Mouse (Mus musculus): ENCODE results near the gene C1s2. TPM values are rescaled to one million over a fixed set of nuclear protein-coding genes. Genes with fewer than 3 reads are reported as not detected.
"Not testable (repeated sequence)": the region's sequence is repeated elsewhere in the genome, so short reads cannot be mapped to it uniquely, and the experiment has no call there.

C1s2 gene
- polyA plus RNA-seq, 1 experiment = 0.20 TPM

DNA sequence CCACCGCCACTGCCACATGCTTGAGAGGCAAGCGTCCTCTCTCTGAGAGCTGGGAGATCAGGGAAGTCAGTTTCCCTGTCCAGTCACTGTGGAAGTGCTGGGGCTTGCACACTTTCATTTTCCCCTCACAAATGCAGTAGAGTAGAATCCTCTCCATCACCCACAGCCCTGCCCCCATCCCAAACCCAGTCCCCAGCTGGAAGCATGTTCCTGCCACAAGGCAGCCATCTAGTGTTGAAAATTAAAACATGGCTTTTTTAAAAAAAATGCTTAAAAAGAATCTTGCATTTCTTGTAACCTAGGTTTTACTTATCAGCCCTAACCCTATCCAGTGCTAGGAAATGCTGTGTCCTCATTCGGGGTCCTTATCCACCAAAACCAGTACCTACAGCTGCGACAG is 4.2 kb upstream of the C1s2 start:
- Histone ChIP-seq H3K4me1 (ENCODE audit: control insufficient read depth, insufficient read depth, low read length) (no peaks in the 10 kb centered on the region; the same call in 1 of the 2 replicates), H3K27ac (ENCODE audit: insufficient read depth, low read depth, low read length) (no peak overlapping the region), H3K36me3 (ENCODE audit: control insufficient read depth, insufficient read depth, low read length) (no peaks in the 10 kb centered on the region), H3K27me3 (replicated peaks; ENCODE audit: control insufficient read depth, insufficient read depth, low read length) (no peaks in the 10 kb centered on the region), H3K4me3 (ENCODE audit: insufficient read depth, low read depth, low read length) (no peak overlapping the region)
- 90% methylated on average over 4 of the region's 4 CpGs for WGBS
- no peak for DNase-seq
- TF ChIP-seq CTCF (conservative IDR thresholded peaks at IDR 0.05; ENCODE audit: insufficient read depth, insufficient read length, low read depth, low read length) (no peak), POLR2A (IDR thresholded peaks at IDR 0.05; ENCODE audit: low read depth, low read length) (no peak)

DNA sequence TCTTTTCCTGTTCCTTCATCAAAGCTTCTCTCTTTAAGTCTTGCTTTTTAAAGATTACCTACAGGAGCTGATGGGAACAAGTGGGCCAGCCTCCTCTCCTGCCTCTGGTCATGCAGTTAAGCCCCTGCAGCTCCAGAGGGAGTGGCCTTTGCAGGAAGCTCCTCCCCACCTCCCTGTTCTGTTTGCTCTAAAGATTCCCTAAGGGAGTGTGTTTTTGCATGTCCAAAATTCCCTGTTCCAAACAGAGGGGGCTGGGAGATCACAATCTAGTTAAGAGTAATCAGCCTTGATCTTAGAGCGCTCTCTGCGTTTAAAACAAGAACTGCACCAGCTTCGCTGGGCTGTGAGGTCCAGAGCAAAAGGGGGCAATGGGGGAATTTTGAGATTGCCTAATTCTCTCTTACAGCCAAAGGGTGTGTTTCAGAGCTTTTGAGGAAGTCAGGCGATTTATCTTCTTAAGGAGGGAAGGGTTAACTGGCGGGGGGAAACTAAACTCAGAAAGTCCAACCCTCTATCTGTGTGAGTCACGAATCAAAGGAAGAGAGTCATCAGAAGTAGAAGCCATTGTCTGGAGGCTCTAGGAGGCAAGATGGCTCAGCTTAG is 1.1 kb upstream of the C1s2 start:
- WGBS = 37% methylated on average over 6 of the region's 6 CpGs
- not testable (repeated sequence) for H3K4me1 ChIP-seq (ENCODE audit: control insufficient read depth, insufficient read depth, low read length); H3K27ac ChIP-seq (ENCODE audit: insufficient read depth, low read depth, low read length); H3K36me3 ChIP-seq (ENCODE audit: control insufficient read depth, insufficient read depth, low read length); H3K27me3 ChIP-seq (replicated peaks; ENCODE audit: control insufficient read depth, insufficient read depth, low read length); H3K4me3 ChIP-seq (ENCODE audit: insufficient read depth, low read depth, low read length); DNase-seq
- TF ChIP-seq CTCF (conservative IDR thresholded peaks at IDR 0.05; ENCODE audit: insufficient read depth, insufficient read length, low read depth, low read length) = peak; percentile 22; the same call in 1 of the 2 replicates

DNA sequence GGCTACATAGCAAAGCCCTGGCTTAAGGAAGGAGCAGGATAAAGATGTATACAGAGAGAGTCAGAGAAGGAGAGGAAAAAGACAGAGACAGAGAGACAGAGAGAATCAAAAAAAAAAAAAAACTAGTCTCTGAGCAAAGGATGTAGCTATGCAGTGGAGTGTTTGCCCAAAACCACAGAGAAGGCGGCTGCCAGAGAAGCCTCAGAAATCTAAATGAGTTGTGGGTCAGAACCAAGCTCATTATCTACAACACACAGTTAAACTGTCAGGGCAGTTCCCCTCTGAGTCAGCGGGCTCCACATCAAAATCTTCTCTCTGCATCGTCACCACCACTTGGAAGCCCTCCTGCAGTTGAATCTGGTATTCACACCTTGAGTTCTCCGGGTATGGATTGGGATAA is 5.1 kb downstream of the C1s2 start:
- H3K27me3 ChIP-seq (replicated peaks; ENCODE audit: control insufficient read depth, insufficient read depth, low read length) = no peaks in the 10 kb centered on the region
- no peaks in the 10 kb centered on the region for H3K4me1 ChIP-seq (ENCODE audit: control insufficient read depth, insufficient read depth, low read length)
- TF ChIP-seq POLR2A (IDR thresholded peaks at IDR 0.05; ENCODE audit: low read depth, low read length) (no peak), CTCF (conservative IDR thresholded peaks at IDR 0.05; ENCODE audit: insufficient read depth, insufficient read length, low read depth, low read length) (no peak)
- 87% methylated on average over 4 of the region's 4 CpGs for WGBS
- DNase-seq = no peak
- H3K36me3 ChIP-seq (ENCODE audit: control insufficient read depth, insufficient read depth, low read length) = no peaks in the 10 kb centered on the region
- H3K27ac ChIP-seq (ENCODE audit: insufficient read depth, low read depth, low read length) = no peak overlapping the region
- H3K4me3 ChIP-seq (ENCODE audit: insufficient read depth, low read depth, low read length) = no peak overlapping the region

- WGBS = 47% methylated on average over 1 of the region's 1 CpGs
- H3K4me3 ChIP-seq (ENCODE audit: insufficient read depth, low read depth, low read length); DNase-seq; H3K4me1 ChIP-seq (ENCODE audit: control insufficient read depth, insufficient read depth, low read length); H3K27me3 ChIP-seq (replicated peaks; ENCODE audit: control insufficient read depth, insufficient read depth, low read length); H3K27ac ChIP-seq (ENCODE audit: insufficient read depth, low read depth, low read length); H3K36me3 ChIP-seq (ENCODE audit: control insufficient read depth, insufficient read depth, low read length): not testable (repeated sequence)
Measured at GRCm38 (mm10) chr6:124626184-124626583, 9.7 kb downstream of the C1s2 start.

DNA sequence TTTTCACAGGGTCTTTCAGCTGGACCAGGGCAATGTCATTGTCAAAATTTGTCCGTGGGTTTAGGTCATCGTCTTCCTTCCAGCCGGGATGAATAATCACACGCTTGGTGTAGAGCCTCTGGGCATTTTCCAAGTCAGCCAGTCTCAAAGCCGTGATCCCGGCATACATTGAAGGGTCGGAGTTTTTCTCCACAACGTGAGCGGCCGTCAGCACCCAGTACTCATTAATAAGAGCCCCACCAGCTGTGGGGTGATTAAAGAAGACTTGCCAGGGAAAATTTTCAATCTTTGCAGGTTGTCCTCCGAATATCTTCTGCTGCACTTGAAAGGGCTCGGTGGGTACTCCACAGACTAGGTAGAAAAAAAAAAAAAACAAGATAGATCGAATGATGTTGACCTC is 10.3 kb downstream of the C1s2 start:
- WGBS = 81% methylated on average over 13 of the region's 13 CpGs
- no peaks in the 10 kb centered on the region for H3K4me1 ChIP-seq (ENCODE audit: control insufficient read depth, insufficient read depth, low read length)
- no peak overlapping the region for H3K4me3 ChIP-seq (ENCODE audit: insufficient read depth, low read depth, low read length)
- no peak for TF ChIP-seq CTCF (conservative IDR thresholded peaks at IDR 0.05; ENCODE audit: insufficient read depth, insufficient read length, low read depth, low read length)
- no peak for TF ChIP-seq POLR2A (IDR thresholded peaks at IDR 0.05; ENCODE audit: low read depth, low read length)
- H3K27ac ChIP-seq (ENCODE audit: insufficient read depth, low read depth, low read length) = no peak overlapping the region
- no peaks in the 10 kb centered on the region for H3K36me3 ChIP-seq (ENCODE audit: control insufficient read depth, insufficient read depth, low read length)
- H3K27me3 ChIP-seq (replicated peaks; ENCODE audit: control insufficient read depth, insufficient read depth, low read length) = no peaks in the 10 kb centered on the region
- DNase-seq = no peak

GRCm38 (mm10) chr6:124602031-124602430 is 33.9 kb downstream of the C1s2 start:
- Histone ChIP-seq H3K4me3 (ENCODE audit: insufficient read depth, low read depth, low read length) (no peak overlapping the region), H3K27ac (ENCODE audit: insufficient read depth, low read depth, low read length) (no peak overlapping the region), H3K27me3 (replicated peaks; ENCODE audit: control insufficient read depth, insufficient read depth, low read length) (no peaks in the 10 kb centered on the region), H3K4me1 (ENCODE audit: control insufficient read depth, insufficient read depth, low read length) (no peaks in the 10 kb centered on the region), H3K36me3 (ENCODE audit: control insufficient read depth, insufficient read depth, low read length) (no peaks in the 10 kb centered on the region)
- no peak for DNase-seq
- TF ChIP-seq POLR2A (IDR thresholded peaks at IDR 0.05; ENCODE audit: low read depth, low read length) (no peak), CTCF (conservative IDR thresholded peaks at IDR 0.05; ENCODE audit: insufficient read depth, insufficient read length, low read depth, low read length) (no peak)
- WGBS = 86% methylated on average over 4 of the region's 4 CpGs

DNA sequence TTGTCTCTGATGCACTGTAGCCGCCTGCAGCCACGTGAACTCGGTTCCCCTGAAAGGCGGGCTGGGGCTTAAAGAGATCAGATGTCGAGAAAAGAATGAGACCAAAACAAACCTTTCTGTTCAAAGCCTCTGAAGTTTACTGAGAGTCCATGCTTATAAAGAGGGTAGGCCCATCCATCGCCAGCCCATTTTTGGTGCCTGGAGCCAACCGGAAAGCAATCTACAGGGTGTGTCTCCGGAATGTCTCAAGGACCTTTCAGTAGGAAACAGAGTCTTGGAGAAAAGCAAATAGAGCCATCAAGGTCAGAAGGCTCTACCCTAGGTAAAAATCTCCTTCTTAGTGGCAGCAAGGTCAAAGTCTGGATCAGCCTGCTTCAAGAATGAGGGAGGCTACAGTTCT is 42.8 kb downstream of the C1s2 start:
- Histone ChIP-seq H3K27me3 (replicated peaks; ENCODE audit: control insufficient read depth, insufficient read depth, low read length) (no peaks in the 10 kb centered on the region), H3K36me3 (ENCODE audit: control insufficient read depth, insufficient read depth, low read length) (no peaks in the 10 kb centered on the region), H3K27ac (ENCODE audit: insufficient read depth, low read depth, low read length) (no peak overlapping the region), H3K4me1 (ENCODE audit: control insufficient read depth, insufficient read depth, low read length) (no peaks in the 10 kb centered on the region), H3K4me3 (ENCODE audit: insufficient read depth, low read depth, low read length) (no peak overlapping the region)
- DNase-seq = no peak
- 74% methylated on average over 8 of the region's 8 CpGs for WGBS
- TF ChIP-seq POLR2A (IDR thresholded peaks at IDR 0.05; ENCODE audit: low read depth, low read length) = no peak

- WGBS = 70% methylated on average over 4 of the region's 4 CpGs
- H3K36me3 ChIP-seq (ENCODE audit: control insufficient read depth, insufficient read depth, low read length) = no peaks in the 10 kb centered on the region
- no peaks in the 10 kb centered on the region for H3K27me3 ChIP-seq (replicated peaks; ENCODE audit: control insufficient read depth, insufficient read depth, low read length)
- DNase-seq = no peak
- no peak for TF ChIP-seq CTCF (conservative IDR thresholded peaks at IDR 0.05; ENCODE audit: insufficient read depth, insufficient read length, low read depth, low read length)
- no peak for TF ChIP-seq POLR2A (IDR thresholded peaks at IDR 0.05; ENCODE audit: low read depth, low read length)
- H3K27ac ChIP-seq (ENCODE audit: insufficient read depth, low read depth, low read length) = no peak overlapping the region
- H3K4me1 ChIP-seq (ENCODE audit: control insufficient read depth, insufficient read depth, low read length) = no peaks in the 10 kb centered on the region
- H3K4me3 ChIP-seq (ENCODE audit: insufficient read depth, low read depth, low read length) = no peak overlapping the region
Measured at GRCm38 (mm10) chr6:124592186-124592700, 43.6 kb downstream of the C1s2 start.
